8 mouse cellular contexts compared by ENCODE assay signal in the genomic region with DNA sequence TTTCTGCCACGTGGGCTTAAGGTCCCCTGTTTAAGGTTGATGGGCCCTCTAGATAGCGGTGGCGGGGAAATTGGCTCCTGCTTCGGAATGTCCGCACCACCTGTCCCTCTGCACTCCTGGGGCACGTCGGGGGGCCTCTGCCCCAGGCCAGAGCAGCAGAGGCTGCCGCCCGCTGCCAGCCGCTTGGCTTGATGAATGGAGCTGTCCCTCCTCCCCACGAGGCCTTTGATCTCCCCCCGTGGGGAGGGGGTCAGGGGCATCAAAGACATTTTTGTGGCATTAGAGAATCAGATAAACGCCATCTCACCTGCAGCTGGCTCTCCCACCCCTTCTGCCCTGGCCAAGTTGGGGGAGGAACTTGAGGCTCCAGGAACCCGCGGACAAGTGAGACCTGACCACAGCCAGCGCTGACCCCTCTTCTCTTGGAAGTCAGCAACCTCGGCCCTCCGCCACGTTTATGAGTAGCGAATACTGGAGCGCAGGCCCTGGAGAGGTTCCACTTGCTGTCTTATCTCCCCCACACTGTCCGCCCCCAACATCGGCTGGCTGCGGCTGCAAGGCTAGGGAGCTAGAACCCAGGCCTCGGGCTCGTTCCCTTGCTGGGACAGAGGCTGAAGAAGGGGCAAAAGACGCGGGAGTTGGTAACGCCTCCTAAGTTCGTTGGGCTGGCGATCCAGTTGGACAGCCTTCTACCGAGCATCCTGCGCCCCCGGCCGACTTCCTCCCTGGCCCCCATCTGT. TPM values are rescaled to one million over a fixed set of nuclear protein-coding genes. Genes with fewer than 3 reads are reported as not detected.
DNase-seq lines count a peak whose midpoint lies in the region; ATAC-seq lines count a peak whose summit lies in the region.

No protein-coding gene starts in this region.

- peak overlapping the region; percentile 95 for H3K4me2 ChIP-seq in hindbrain, embryonic 12.5 days (replicated peaks)
- peak overlapping the region; percentile 94 for H3K4me2 ChIP-seq in midbrain, embryonic 12.5 days (replicated peaks)

- H3K27me3 ChIP-seq in heart, embryonic 10.5 days (ENCODE audit: insufficient read depth, poor library complexity, severe bottlenecking) = peaks cover 99% of the 10 kb centered on the region
- peaks cover 91% of the 10 kb centered on the region for H3K27me3 ChIP-seq in hindbrain, embryonic 12.5 days
- H3K27me3 ChIP-seq in midbrain, embryonic 12.5 days = peaks cover 92% of the 10 kb centered on the region

- H3K9ac ChIP-seq in hindbrain, embryonic 12.5 days = peak overlapping the region; percentile 56; the same call in 1 of the 2 replicates
- peak overlapping the region; percentile 49; the same call in 1 of the 2 replicates for H3K9ac ChIP-seq in midbrain, embryonic 12.5 days (replicated peaks)

- no peak overlapping the region for H3K27ac ChIP-seq in heart, embryonic 10.5 days
- H3K27ac ChIP-seq in hindbrain, embryonic 12.5 days = no peak overlapping the region
- no peak overlapping the region for H3K27ac ChIP-seq in midbrain, embryonic 12.5 days (replicated peaks)

- H3K9me3 ChIP-seq in heart, embryonic 10.5 days = no peaks in the 10 kb centered on the region
- no peaks in the 10 kb centered on the region for H3K9me3 ChIP-seq in hindbrain, embryonic 12.5 days (replicated peaks)
- H3K9me3 ChIP-seq in midbrain, embryonic 12.5 days = no peaks in the 10 kb centered on the region

- H3K4me1 ChIP-seq in heart, embryonic 10.5 days = peaks cover 51% of the 10 kb centered on the region
- H3K4me1 ChIP-seq in hindbrain, embryonic 12.5 days = peaks cover 25% of the 10 kb centered on the region
- peaks cover 28% of the 10 kb centered on the region for H3K4me1 ChIP-seq in midbrain, embryonic 12.5 days

- H3K36me3 ChIP-seq in heart, embryonic 10.5 days = no peaks in the 10 kb centered on the region
- H3K36me3 ChIP-seq in hindbrain, embryonic 12.5 days = no peaks in the 10 kb centered on the region
- H3K36me3 ChIP-seq in midbrain, embryonic 12.5 days = no peaks in the 10 kb centered on the region

- peak overlapping the region; percentile 70 for H3K4me3 ChIP-seq in heart, embryonic 10.5 days
- peak overlapping the region; percentile 51 for H3K4me3 ChIP-seq in hindbrain, embryonic 12.5 days
- H3K4me3 ChIP-seq in midbrain, embryonic 12.5 days = peak overlapping the region; percentile 51

- WGBS in heart, embryonic 10.5 days = under 1% methylated on average over 35 of the region's 35 CpGs
- WGBS in hindbrain, embryonic 12.5 days = under 1% methylated on average over 35 of the region's 35 CpGs
- 2% methylated on average over 35 of the region's 35 CpGs for WGBS in midbrain, embryonic 12.5 days

- no peak for DNase-seq in heart, embryonic 10.5 days (ENCODE audit: low spot score)
- no peak for DNase-seq in heart, adult 18-20 months
- peak; percentile 51 for DNase-seq in R1 (ENCODE audit: low read depth, low spot score)
- DNase-seq in right cerebral cortex, postnatal 4 days = no peak
- no peak for DNase-seq in layer of hippocampus, adult 11-12 months (ENCODE audit: low spot score)
- no peak for DNase-seq in layer of hippocampus, postnatal 14 days (ENCODE audit: low spot score in 2 of 2)

- no peak for ATAC-seq in hindbrain, embryonic 12.5 days (ENCODE audit: low FRiP score)
- ATAC-seq in midbrain, embryonic 12.5 days (ENCODE audit: low FRiP score, low read depth) = no peak

RNA-seq across cellular contexts. Expression of a gene that starts 0.8 kb away (rescaled TPM):
- polyA plus RNA-seq in heart, embryonic 10.5 days (2016; fragmentation: Nextera tagmentation; extraction: Ambion mirVana) = 4.0 and 11.9 TPM in 2 replicates
- under 1 TPM; 0.18 to 0.30 TPM for total RNA-seq in heart, adult 18-20 months (2021)
- polyA plus RNA-seq in hindbrain, embryonic 12.5 days (2016; fragmentation: Nextera tagmentation; extraction: Ambion mirVana) = 9.6 and 11.4 TPM in 2 replicates
- polyA plus RNA-seq in midbrain, embryonic 12.5 days (2016; fragmentation: Nextera tagmentation; extraction: Ambion mirVana) = 5.0 and 7.9 TPM in 2 replicates
- under 1 TPM; 0.43 to 0.58 TPM for total RNA-seq in layer of hippocampus, postnatal 14 days (2021)

RNA-seq across cellular contexts. Expression of a gene that starts 20.4 kb away (rescaled TPM):
- polyA plus RNA-seq in heart, embryonic 10.5 days (2016; fragmentation: Nextera tagmentation; extraction: Ambion mirVana) = 0.07 and 0.29 TPM in 2 replicates
- total RNA-seq in heart, adult 18-20 months (2021) = not detected
- polyA plus RNA-seq in hindbrain, embryonic 12.5 days (2016; fragmentation: Nextera tagmentation; extraction: Ambion mirVana) = 1.2 and 2.3 TPM in 2 replicates
- 1.7 and 1.8 TPM in 2 replicates for polyA plus RNA-seq in midbrain, embryonic 12.5 days (2016; fragmentation: Nextera tagmentation; extraction: Ambion mirVana)
- total RNA-seq in layer of hippocampus, postnatal 14 days (2021) = 1 to 10 TPM; 1.9 to 2.0 TPM

RNA-seq across cellular contexts. Expression of a gene that starts 21.9 kb away (rescaled TPM):
- polyA plus RNA-seq in heart, embryonic 10.5 days (2016; fragmentation: Nextera tagmentation; extraction: Ambion mirVana) = 2.3 and 6.8 TPM in 2 replicates
- 1 to 10 TPM; 1.4 to 1.7 TPM for total RNA-seq in heart, adult 18-20 months (2021)
- polyA plus RNA-seq in hindbrain, embryonic 12.5 days (2016; fragmentation: Nextera tagmentation; extraction: Ambion mirVana) = 0.21 and 0.38 TPM in 2 replicates
- not detected in 2 replicates for polyA plus RNA-seq in midbrain, embryonic 12.5 days (2016; fragmentation: Nextera tagmentation; extraction: Ambion mirVana)
- under 1 TPM; 0.14 to 0.55 TPM for total RNA-seq in layer of hippocampus, postnatal 14 days (2021)

RNA-seq across cellular contexts. Expression of a gene that starts 57.5 kb away (rescaled TPM):
- 11.4 and 17.5 TPM in 2 replicates for polyA plus RNA-seq in heart, embryonic 10.5 days (2016; fragmentation: Nextera tagmentation; extraction: Ambion mirVana)
- total RNA-seq in heart, adult 18-20 months (2021) = 10 to 100 TPM; 11.0 to 15.5 TPM
- polyA plus RNA-seq in hindbrain, embryonic 12.5 days (2016; fragmentation: Nextera tagmentation; extraction: Ambion mirVana) = 3.2 and 4.6 TPM in 2 replicates
- 4.2 and 5.8 TPM in 2 replicates for polyA plus RNA-seq in midbrain, embryonic 12.5 days (2016; fragmentation: Nextera tagmentation; extraction: Ambion mirVana)
- 1 to 10 TPM; 1.1 to 2.6 TPM for total RNA-seq in layer of hippocampus, postnatal 14 days (2021)
